Mouse (Mus musculus) embryonic facial prominence, embryonic 15.5 days (tissue): Measurements from ENCODE around the gene Mbtps1. TPM values are rescaled to one million over a fixed set of nuclear protein-coding genes. Genes with fewer than 3 reads are reported as not detected.

Source experiments
- ATAC-seq: fragments of 200-750 bp; cut with Nextera tagmentation; 2 replicates; pipeline ENCODE4 v1.8.0; 2017; ENCODE audit warnings: low read depth, moderate TSS enrichment; ENCODE audit not compliant: insufficient number of reproducible peaks, low FRiP score, low TSS enrichment
- H3K27ac ChIP-seq: fragments of 300-500 bp; sonication (generic); replicated peaks from 2 replicates; pipeline ENCODE4 v1.5.1; 2015; ENCODE audit warnings: mild to moderate bottlenecking, inconsistent platforms
- H3K27me3 ChIP-seq: fragments of 300-500 bp; sonication (generic); 2 replicates; pipeline ENCODE4 v1.6.1; 2015; ENCODE audit warnings: inconsistent platforms
- H3K36me3 ChIP-seq: fragments of 300-500 bp; sonication (generic); 2 replicates; pipeline ENCODE4 v1.6.1; 2015; ENCODE audit warnings: mild to moderate bottlenecking, inconsistent platforms
- H3K4me1 ChIP-seq: fragments of 300-500 bp; sonication (generic); 2 replicates; pipeline ENCODE4 v1.6.1; 2015; ENCODE audit warnings: inconsistent platforms
- H3K4me2 ChIP-seq: fragments of 300-500 bp; sonication (generic); replicated peaks from 2 replicates; pipeline ENCODE4 v1.6.1; 2015; ENCODE audit warnings: mild to moderate bottlenecking, inconsistent platforms
- H3K4me3 ChIP-seq: fragments of 300-500 bp; sonication (generic); replicated peaks from 2 replicates; pipeline ENCODE4 v1.5.1; 2015; ENCODE audit warnings: mild to moderate bottlenecking, inconsistent platforms
- H3K9ac ChIP-seq: fragments of 300-500 bp; sonication (generic); 2 replicates; pipeline ENCODE4 v1.6.1; 2015; ENCODE audit warnings: inconsistent platforms
- H3K9me3 ChIP-seq: fragments of 300-500 bp; sonication (generic); replicated peaks from 2 replicates; pipeline ENCODE4 v1.6.1; 2016; ENCODE audit warnings: inconsistent platforms
- WGBS: fragments of 180-500 bp; shearing (Covaris S2); methylation state at CpG from one replicate; pipeline ENCODE4 v1.1.7; 2015; 5-methylcytosine and 5-hydroxymethylcytosine counted together
- polyA plus RNA-seq: library from polyadenylated mRNA; unstranded; fragments of >200 nt; fragmentation: Nextera tagmentation; extraction: Ambion mirVana; gene quantifications from 2 replicates; pipeline ENCODE4 v1.2.1, GENCODE M21; 2015

Mbtps1 gene
- polyA plus RNA-seq, 1 experiment from 2014 or later: 118 TPM

DNA sequence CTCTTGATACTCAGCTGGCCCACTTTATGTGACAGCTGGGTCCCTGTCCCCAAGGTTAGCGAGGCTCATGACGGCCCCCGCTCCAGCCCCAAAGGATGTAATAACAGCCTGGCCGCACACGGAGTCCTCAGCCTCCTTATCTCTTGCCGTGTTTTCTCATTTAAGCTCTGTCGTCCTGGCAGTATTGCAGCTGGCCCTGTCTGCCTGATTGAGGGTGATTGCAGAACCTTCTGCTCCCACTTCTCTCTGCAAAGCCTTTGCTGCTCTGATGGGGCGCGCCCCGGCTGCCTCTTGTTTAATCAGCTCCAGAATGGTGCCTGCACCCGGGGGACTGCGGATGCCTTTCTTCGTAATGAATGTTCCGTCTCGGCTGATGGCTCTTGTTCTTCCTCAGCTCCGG is 98.8 kb downstream of the Mbtps1 start:
- Histone ChIP-seq H3K36me3 (no peaks in the 10 kb centered on the region), H3K4me2 (no peak overlapping the region), H3K9me3 (no peaks in the 10 kb centered on the region), H3K27ac (no peak overlapping the region), H3K27me3 (peaks cover 3% of the 10 kb centered on the region), H3K9ac (no peak overlapping the region), H3K4me1 (0 out of 2 replicates have a peak, but pooled peaks cover 9% of the 10 kb centered on the region), H3K4me3 (no peak overlapping the region)
- no peak for ATAC-seq
- WGBS: 50% methylated on average over 16 of the region's 16 CpGs

Other genes starting within 250 kb of the Mbtps1 start
- gene Hsbp1, start 214.2 kb downstream of the Mbtps1 start, polyA plus RNA-seq: 340 and 344 TPM in 2 replicates
- 15.3 and 15.5 TPM in 2 replicates for gene Mlycd, start 163.9 kb downstream of the Mbtps1 start, polyA plus RNA-seq
- gene Osgin1, start 124.6 kb downstream of the Mbtps1 start, polyA plus RNA-seq: 2.1 and 3.0 TPM in 2 replicates
- 2.5 and 4.7 TPM in 2 replicates for gene Necab2, start 112.0 kb downstream of the Mbtps1 start, polyA plus RNA-seq
- 0.09 and 0.30 TPM in 2 replicates for gene Slc38a8, start 57.0 kb downstream of the Mbtps1 start, polyA plus RNA-seq
- gene Hsdl1, start 16.4 kb upstream of the Mbtps1 start, polyA plus RNA-seq: 30.0 and 31.1 TPM in 2 replicates
- 2.9 and 6.8 TPM in 2 replicates for gene Dnaaf1, start 16.5 kb upstream of the Mbtps1 start, polyA plus RNA-seq
- gene Taf1c, start 46.5 kb upstream of the Mbtps1 start, polyA plus RNA-seq: 11.8 and 13.3 TPM in 2 replicates
- 0.14 and 0.24 TPM in 2 replicates for gene Adad2, start 54.0 kb upstream of the Mbtps1 start, polyA plus RNA-seq
- gene Kcng4, start 76.9 kb upstream of the Mbtps1 start, polyA plus RNA-seq: 0.43 and 0.55 TPM in 2 replicates
- 2.0 and 2.6 TPM in 2 replicates for gene Wfdc1, start 107.6 kb upstream of the Mbtps1 start, polyA plus RNA-seq
- gene Atp2c2, start 141.3 kb upstream of the Mbtps1 start, polyA plus RNA-seq: 4.6 and 6.5 TPM in 2 replicates
- 12.6 and 13.4 TPM in 2 replicates for gene Tldc1, start 219.7 kb upstream of the Mbtps1 start, polyA plus RNA-seq